Mouse (Mus musculus): ENCODE data around the gene Olfr615. TPM values are rescaled to one million over a fixed set of nuclear protein-coding genes. Genes with fewer than 3 reads are reported as not detected.

Olfr615 gene
- total and polyA plus RNA-seq, 3 experiments = not detected

- no peak within 1 kb of the TSS for H3K27ac ChIP-seq (ENCODE audit: insufficient read depth, low read depth)
- no peaks in the 10 kb centered on the region for H3K79me2 ChIP-seq (replicated peaks; ENCODE audit: control insufficient read depth, extremely low read depth, insufficient read depth, poor library complexity, severe bottlenecking)
- H3K4me2 ChIP-seq (ENCODE audit: insufficient read depth, low read depth, poor library complexity, severe bottlenecking) = no peak within 1 kb of the TSS
- no peaks in the 10 kb centered on the region for H3K9me3 ChIP-seq (replicated peaks; ENCODE audit: low read length)
- H3K4me1 ChIP-seq (ENCODE audit: control insufficient read depth in 1 of 2, insufficient read depth in 2 of 2) = no peaks in the 10 kb centered on the region
- dilution Hi-C loops (cut with MboI; ENCODE audit: extremely low pct_ligation_motif_present, extremely low pct_unique_long_range_greater_than_20kb, low sequenced_read_pairs) (no loop called here), in situ Hi-C loops (cut with MboI; ENCODE audit: low pct_ligation_motif_present, low pct_unique_long_range_greater_than_20kb, low sequenced_read_pairs) (no loop called here)
- H3K4me3 ChIP-seq (replicated peaks in 1 of 3; ENCODE audit: low read depth in 2 of 3, low read length in 2 of 3, poor library complexity in 1 of 3) = no peak within 1 kb of the TSS
- DNase-seq (ENCODE audit: extremely low read depth) = no peak
- no peaks in the 10 kb centered on the region for H3K36me3 ChIP-seq (replicated peaks in 1 of 2; ENCODE audit: control insufficient read depth in 1 of 2, insufficient read depth in 1 of 2, low read length in 1 of 2)
- no peak within 1 kb of the TSS for H3K9ac ChIP-seq (ENCODE audit: insufficient read depth, low read depth)
- TF ChIP-seq SMC3 (IDR thresholded peaks at IDR 0.05; ENCODE audit: low read depth, low read length) (no peak), MYC (IDR thresholded peaks at IDR 0.05; ENCODE audit: low read depth, low read length) (no peak), ZKSCAN1 (IDR thresholded peaks at IDR 0.05; ENCODE audit: borderline replicate concordance, low read depth, low read length) (no peak), TBP (conservative IDR thresholded peaks at IDR 0.05; ENCODE audit: low read depth, low read length) (no peak), ETS1 (conservative IDR thresholded peaks at IDR 0.05; ENCODE audit: low read depth, low read length) (no peak)
- no peaks in the 10 kb centered on the region for H3K27me3 ChIP-seq (replicated peaks)
These were observed 44.4 kb downstream of the Olfr615 start, which contains the start of gene Olfr619 for GRCm38 (mm10) chr7:103600275-103600674. Gene Olfr619 (plus strand): TSS chr7:103600575.

- Histone ChIP-seq H3K27me3 (replicated peaks) (no peaks in the 10 kb centered on the region), H3K4me2 (ENCODE audit: insufficient read depth, low read depth, poor library complexity, severe bottlenecking) (no peak overlapping the region), H3K4me3 (replicated peaks in 1 of 3; ENCODE audit: low read depth in 2 of 3, low read length in 2 of 3, poor library complexity in 1 of 3) (no peak overlapping the region), H3K27ac (ENCODE audit: insufficient read depth, low read depth) (no peak overlapping the region), H3K79me2 (replicated peaks; ENCODE audit: control insufficient read depth, extremely low read depth, insufficient read depth, poor library complexity, severe bottlenecking) (no peaks in the 10 kb centered on the region), H3K9ac (ENCODE audit: insufficient read depth, low read depth) (no peak overlapping the region), H3K36me3 (replicated peaks in 1 of 2; ENCODE audit: control insufficient read depth in 1 of 2, insufficient read depth in 1 of 2, low read length in 1 of 2) (no peaks in the 10 kb centered on the region), H3K4me1 (ENCODE audit: control insufficient read depth in 1 of 2, insufficient read depth in 2 of 2) (no peaks in the 10 kb centered on the region), H3K9me3 (replicated peaks; ENCODE audit: low read length) (no peaks in the 10 kb centered on the region)
- no peak for DNase-seq (ENCODE audit: extremely low read depth)
- in situ Hi-C loops (cut with MboI; ENCODE audit: low pct_ligation_motif_present, low pct_unique_long_range_greater_than_20kb, low sequenced_read_pairs) = no loop called here
- dilution Hi-C loops (cut with MboI; ENCODE audit: extremely low pct_ligation_motif_present, extremely low pct_unique_long_range_greater_than_20kb, low sequenced_read_pairs) = no loop called here
- no peak for TF ChIP-seq RCOR1 (conservative IDR thresholded peaks at IDR 0.05; ENCODE audit: low read depth, low read length)
- no peak for TF ChIP-seq JUND (conservative IDR thresholded peaks at IDR 0.05; ENCODE audit: low read depth, low read length)
- no peak for TF ChIP-seq KAT2A (IDR thresholded peaks at IDR 0.05; ENCODE audit: insufficient replicate concordance, low read length)
- no peak for TF ChIP-seq EP300 (IDR thresholded peaks at IDR 0.05; ENCODE audit: low read length)
These were observed 51.5 kb downstream of the Olfr615 start for GRCm38 (mm10) chr7:103607425-103607824.

GRCm38 (mm10) chr7:103612434-103612833, 56.6 kb downstream of the Olfr615 start, which contains the start of gene Olfr620:
Gene Olfr620 (minus strand): TSS chr7:103612534.
- Histone ChIP-seq H3K79me2 (replicated peaks; ENCODE audit: control insufficient read depth, extremely low read depth, insufficient read depth, poor library complexity, severe bottlenecking) (no peaks in the 10 kb centered on the region), H3K9me3 (replicated peaks; ENCODE audit: low read length) (no peaks in the 10 kb centered on the region), H3K27ac (ENCODE audit: insufficient read depth, low read depth) (no peak within 1 kb of the TSS), H3K9ac (ENCODE audit: insufficient read depth, low read depth) (no peak within 1 kb of the TSS), H3K4me1 (ENCODE audit: control insufficient read depth in 1 of 2, insufficient read depth in 2 of 2) (no peaks in the 10 kb centered on the region), H3K36me3 (replicated peaks in 1 of 2; ENCODE audit: control insufficient read depth in 1 of 2, insufficient read depth in 1 of 2, low read length in 1 of 2) (no peaks in the 10 kb centered on the region), H3K4me3 (replicated peaks in 1 of 3; ENCODE audit: low read depth in 2 of 3, low read length in 2 of 3, poor library complexity in 1 of 3) (no peak within 1 kb of the TSS), H3K4me2 (ENCODE audit: insufficient read depth, low read depth, poor library complexity, severe bottlenecking) (no peak within 1 kb of the TSS), H3K27me3 (replicated peaks) (no peaks in the 10 kb centered on the region)
- TF ChIP-seq USF1 (IDR thresholded peaks at IDR 0.05; ENCODE audit: low read depth, low read length) (no peak), MYC (IDR thresholded peaks at IDR 0.05; ENCODE audit: low read depth, low read length) (no peak), USF2 (conservative IDR thresholded peaks at IDR 0.05; ENCODE audit: low read depth, low read length) (no peak), JUND (conservative IDR thresholded peaks at IDR 0.05; ENCODE audit: low read depth, low read length) (no peak), MAZ (IDR thresholded peaks at IDR 0.05; ENCODE audit: low read depth, low read length) (no peak), UBTF (IDR thresholded peaks at IDR 0.05; ENCODE audit: low read depth, low read length) (no peak), ETS1 (conservative IDR thresholded peaks at IDR 0.05; ENCODE audit: low read depth, low read length) (no peak), POLR2A (IDR thresholded peaks at IDR 0.05; ENCODE audit: low read depth, low read length) (no peak), MAFK (IDR thresholded peaks at IDR 0.05; ENCODE audit: insufficient replicate concordance, low read length) (no peak), PAX5 (IDR thresholded peaks at IDR 0.05; ENCODE audit: low read length) (no peak), CTCF (conservative IDR thresholded peaks at IDR 0.05 in 1 of 2, IDR thresholded peaks at IDR 0.05 in 1 of 2; ENCODE audit: low read depth in 2 of 2, low read length in 2 of 2) (no peak), E2F4 (IDR thresholded peaks at IDR 0.05; ENCODE audit: insufficient replicate concordance, low read depth, low read length) (no peak), EP300 (IDR thresholded peaks at IDR 0.05; ENCODE audit: low read length) (no peak), CHD1 (IDR thresholded peaks at IDR 0.05; ENCODE audit: low read depth, low read length) (no peak), NRF1 (IDR thresholded peaks at IDR 0.05; ENCODE audit: low read depth, low read length) (no peak), MAX (IDR thresholded peaks at IDR 0.05; ENCODE audit: low read length) (no peak), CHD2 (IDR thresholded peaks at IDR 0.05; ENCODE audit: low read length) (no peak), POLR2AphosphoS2 (IDR thresholded peaks at IDR 0.05; ENCODE audit: low read depth, low read length) (no peak), SMC3 (IDR thresholded peaks at IDR 0.05; ENCODE audit: low read depth, low read length) (no peak)
- in situ Hi-C loops (cut with MboI; ENCODE audit: low pct_ligation_motif_present, low pct_unique_long_range_greater_than_20kb, low sequenced_read_pairs) (no loop called here), dilution Hi-C loops (cut with MboI; ENCODE audit: extremely low pct_ligation_motif_present, extremely low pct_unique_long_range_greater_than_20kb, low sequenced_read_pairs) (no loop called here)
- no peak for DNase-seq (ENCODE audit: extremely low read depth)
